Mouse (Mus musculus): ENCODE measurements around the gene Hrk.

The Hrk gene

DNA sequence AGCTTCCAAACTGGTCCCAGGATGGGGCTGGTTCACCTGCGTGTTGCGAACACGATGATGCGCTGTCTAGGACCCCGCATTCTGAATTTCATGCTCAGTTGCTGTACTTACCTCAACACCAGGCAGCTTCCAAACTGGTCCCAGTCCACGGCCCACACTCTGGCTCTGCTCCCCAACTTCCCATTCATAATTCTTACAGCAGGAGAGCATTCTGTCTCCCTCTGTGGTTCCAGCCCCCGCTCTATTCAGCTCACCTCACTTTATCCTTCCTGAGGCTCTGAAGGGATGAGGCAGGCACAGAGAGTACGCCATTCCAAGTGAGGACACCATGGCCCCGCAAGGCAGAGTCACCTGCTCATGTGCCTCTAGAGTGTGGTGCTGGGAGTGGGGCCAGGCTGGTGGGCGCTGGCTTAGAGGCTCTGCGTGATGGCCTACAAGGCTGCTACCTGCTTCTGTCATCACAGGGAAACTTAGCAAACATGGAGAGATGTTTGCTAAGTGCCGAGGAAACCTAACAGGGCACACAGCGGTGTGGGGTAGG lies 65.7 kb downstream of the Hrk start:
- DNase-seq, result no peak

- DNase-seq, result peak; percentile 60 to 76
These were observed 72.4 kb downstream of the Hrk start for GRCm38 (mm10) chr5:118236891-118237290.

Data from cerebellum, postnatal 36 days (tissue).